Mouse (Mus musculus) kidney, postnatal 0 days (tissue): ENCODE data around the gene Grb2. TPM values are rescaled to one million over a fixed set of nuclear protein-coding genes. Genes with fewer than 3 reads are reported as not detected.

Experiments used
- ATAC-seq: fragments of 200-750 bp; cut with Nextera tagmentation; replicated peaks from 2 replicates; pipeline ENCODE4 v1.8.0; 2017; ENCODE audit warnings: low read depth, moderate number of reproducible peaks, moderate TSS enrichment, moderate library complexity; ENCODE audit not compliant: low FRiP score
- DNase-seq: peaks from one replicate; pipeline ENCODE4 v3.0.0-alpha.2; 2016; ENCODE audit warnings: low spot score
- H3K27ac ChIP-seq: fragments of 300-500 bp; sonication (generic); 2 replicates; pipeline ENCODE4 v1.5.1; 2014; ENCODE audit warnings: mild to moderate bottlenecking
- H3K27me3 ChIP-seq: fragments of 300-500 bp; sonication (generic); 2 replicates; pipeline ENCODE4 v1.6.1; 2014; ENCODE audit warnings: low read length, mixed read lengths; ENCODE audit not compliant: insufficient read depth
- H3K36me3 ChIP-seq: fragments of 300-500 bp; sonication (generic); 2 replicates; pipeline ENCODE4 v1.6.1; 2014; ENCODE audit warnings: low read length, mixed read lengths; ENCODE audit not compliant: insufficient read depth
- H3K4me1 ChIP-seq: fragments of 300-500 bp; sonication (generic); replicated peaks from 2 replicates; pipeline ENCODE4 v1.6.1; 2014; ENCODE audit warnings: antibody characterized with exemption, low read length, mixed read lengths; ENCODE audit not compliant: insufficient read depth
- H3K4me2 ChIP-seq: fragments of 300-500 bp; sonication (generic); 2 replicates; pipeline ENCODE4 v1.6.1; 2014; ENCODE audit warnings: mild to moderate bottlenecking, low read length, moderate library complexity, mixed read lengths
- H3K4me3 ChIP-seq: fragments of 300-500 bp; sonication (generic); replicated peaks from 2 replicates; pipeline ENCODE4 v1.5.1; 2014; ENCODE audit warnings: low read depth, low read length
- H3K9ac ChIP-seq: fragments of 300-500 bp; sonication (generic); 2 replicates; pipeline ENCODE4 v1.6.1; 2014; ENCODE audit warnings: low read depth, low read length
- H3K9me3 ChIP-seq: fragments of 300-500 bp; sonication (generic); replicated peaks from 2 replicates; pipeline ENCODE4 v1.6.1; 2016; ENCODE audit warnings: low read length, inconsistent platforms, mixed read lengths
- CTCF ChIP-seq: IDR thresholded peaks from 2 replicates; pipeline ENCODE4 v1.5.1; 2016; ENCODE audit warnings: antibody characterized with exemption, low read depth, mild to moderate bottlenecking, moderate library complexity
- WGBS: fragments of 180-500 bp; shearing (Covaris S2); extraction: QIAGEN DNeasy Blood & Tissue Kit; methylation state at CpG from one replicate; pipeline ENCODE4 v1.1.7; 2014; 5-methylcytosine and 5-hydroxymethylcytosine counted together
- polyA plus RNA-seq: library from polyadenylated mRNA; unstranded; fragments of >200 nt; fragmentation: Nextera tagmentation; extraction: Ambion mirVana; gene quantifications from 2 replicates; pipeline ENCODE4 v1.2.1, GENCODE M21; 2015

Grb2 gene
- polyA plus RNA-seq, 1 experiment from 2014 or later, result 69.9 TPM

GRCm38 (mm10) chr11:115708956-115709828, 795 bp upstream of the Grb2 start:
- Histone ChIP-seq H3K27ac (peak overlapping the region; percentile 96), H3K9ac (peak overlapping the region; percentile 59), H3K4me2 (peak overlapping the region; percentile 78), H3K27me3 (no peaks in the 10 kb centered on the region), H3K9me3 (no peaks in the 10 kb centered on the region), H3K4me1 (peaks cover 13% of the 10 kb centered on the region; the same call in 1 of the 2 replicates), H3K4me3 (peak overlapping the region; percentile 99), H3K36me3 (no peaks in the 10 kb centered on the region)
- TF ChIP-seq CTCF, result no peak
- DNase-seq, result peak; percentile 59
- peak; percentile 33 for ATAC-seq
- 1% methylated on average over 23 of the region's 23 CpGs for WGBS

- Histone ChIP-seq H3K36me3 (no peaks in the 10 kb centered on the region), H3K27me3 (no peaks in the 10 kb centered on the region), H3K4me3 (peak overlapping the region; percentile 99), H3K4me1 (peaks cover 13% of the 10 kb centered on the region; the same call in 1 of the 2 replicates), H3K27ac (peak overlapping the region; percentile 96), H3K4me2 (peak overlapping the region; percentile 78), H3K9me3 (no peaks in the 10 kb centered on the region), H3K9ac (peak overlapping the region; percentile 99)
- no peak for TF ChIP-seq CTCF
- DNase-seq, result peak; percentile 57
- ATAC-seq, result peak; percentile 49
- under 1% methylated on average over 37 of the region's 44 CpGs for WGBS
Measured at GRCm38 (mm10) chr11:115707313-115708208, 836 bp downstream of the Grb2 start.

- Histone ChIP-seq H3K4me2 (peak overlapping the region; percentile 78), H3K4me1 (peaks cover 13% of the 10 kb centered on the region; the same call in 1 of the 2 replicates), H3K9ac (no peak overlapping the region), H3K9me3 (no peaks in the 10 kb centered on the region), H3K27ac (no peak overlapping the region), H3K36me3 (no peaks in the 10 kb centered on the region), H3K4me3 (peak overlapping the region; percentile 99; the same call in 1 of the 2 replicates), H3K27me3 (no peaks in the 10 kb centered on the region)
- DNase-seq (no peak), ATAC-seq (no peak)
- WGBS, result 87% methylated on average over 10 of the region's 10 CpGs
- TF ChIP-seq CTCF, result no peak
Measured at GRCm38 (mm10) chr11:115706584-115706983, 1.8 kb downstream of the Grb2 start.

- H3K4me1 ChIP-seq, result peaks cover 13% of the 10 kb centered on the region; the same call in 1 of the 2 replicates
- WGBS, result 88% methylated on average over 2 of the region's 2 CpGs
- no peak for ATAC-seq
- H3K27ac ChIP-seq, result peak overlapping the region; percentile 47; the same call in 1 of the 2 replicates
- H3K9me3 ChIP-seq, result no peaks in the 10 kb centered on the region
- H3K4me2 ChIP-seq, result no peak overlapping the region
- TF ChIP-seq CTCF, result no peak
- H3K4me3 ChIP-seq, result no peak overlapping the region
- H3K27me3 ChIP-seq, result no peaks in the 10 kb centered on the region
- H3K36me3 ChIP-seq, result no peaks in the 10 kb centered on the region
- H3K9ac ChIP-seq, result no peak overlapping the region
- DNase-seq, result no peak
Measured at GRCm38 (mm10) chr11:115705561-115705960, 2.8 kb downstream of the Grb2 start.

GRCm38 (mm10) chr11:115704648-115705047, 3.7 kb downstream of the Grb2 start:
- H3K27ac ChIP-seq, result no peak overlapping the region
- no peaks in the 10 kb centered on the region for H3K36me3 ChIP-seq
- no peak for TF ChIP-seq CTCF
- peaks cover 13% of the 10 kb centered on the region; the same call in 1 of the 2 replicates for H3K4me1 ChIP-seq
- H3K4me3 ChIP-seq, result no peak overlapping the region
- no peaks in the 10 kb centered on the region for H3K9me3 ChIP-seq
- no peaks in the 10 kb centered on the region for H3K27me3 ChIP-seq
- ATAC-seq, result no peak
- DNase-seq, result no peak
- WGBS, result 91% methylated on average over 10 of the region's 10 CpGs
- no peak overlapping the region for H3K4me2 ChIP-seq
- no peak overlapping the region for H3K9ac ChIP-seq

GRCm38 (mm10) chr11:115703466-115703865, 4.9 kb downstream of the Grb2 start:
- H3K27ac ChIP-seq, result no peak overlapping the region
- TF ChIP-seq CTCF, result no peak
- H3K9ac ChIP-seq, result no peak overlapping the region
- H3K36me3 ChIP-seq, result no peaks in the 10 kb centered on the region
- 93% methylated on average over 2 of the region's 2 CpGs for WGBS
- no peaks in the 10 kb centered on the region for H3K9me3 ChIP-seq
- ATAC-seq, result no peak
- DNase-seq, result no peak
- no peaks in the 10 kb centered on the region for H3K27me3 ChIP-seq
- no peak overlapping the region for H3K4me2 ChIP-seq
- no peak overlapping the region for H3K4me3 ChIP-seq
- H3K4me1 ChIP-seq, result peaks cover 13% of the 10 kb centered on the region; the same call in 1 of the 2 replicates
